In genomic region chr11:24132853-24133252, GRCm38 (mm10) we compare ENCODE assay signal across 24 mouse cellular contexts. TPM values are rescaled to one million over a fixed set of nuclear protein-coding genes. Genes with fewer than 3 reads are reported as not detected.
"Had no signal": no experiment of that assay in that cellular context is flagged by ENCODE, and none has a peak within 500 bp of the region (broad histone marks: within the 10 kb centered on the region; RNA-seq: fewer than 3 reads in every experiment).

No protein-coding gene starts in this region.

- H3K9me3 ChIP-seq: midbrain, embryonic 10.5 days; midbrain, embryonic 12.5 days; neural tube, embryonic 13.5 days; neural tube, embryonic 15.5 days had no signal

- H3K36me3 ChIP-seq: midbrain, embryonic 10.5 days; neural tube, embryonic 15.5 days had no signal

- ATAC-seq: midbrain, embryonic 16.5 days had no signal

- H3K9ac ChIP-seq: lung, embryonic 14.5 days; midbrain, embryonic 12.5 days; neural tube, embryonic 13.5 days; neural tube, embryonic 15.5 days had no signal

- H3K4me2 ChIP-seq: lung, embryonic 14.5 days; midbrain, embryonic 12.5 days; neural tube, embryonic 13.5 days; neural tube, embryonic 15.5 days had no signal

- H3K27ac ChIP-seq: midbrain, embryonic 10.5 days; midbrain, embryonic 12.5 days; neural tube, embryonic 13.5 days; neural tube, embryonic 15.5 days had no signal

- DNase-seq: lung, adult 18-20 months; lung, embryonic 14.5 days; lung, postnatal 10 days; lung, postnatal 4 days; midbrain, embryonic 14.5 days; right cerebral cortex, adult 18-20 months; right cerebral cortex, postnatal 25 days; right cerebral cortex, postnatal 4 days; spleen, adult 18-20 months; thymus, adult 18-20 months; thymus, postnatal 14 days; thymus, postnatal 36 days had no signal

- H3K4me3 ChIP-seq: midbrain, embryonic 10.5 days; midbrain, embryonic 12.5 days; myocyte; neural tube, embryonic 13.5 days; neural tube, embryonic 15.5 days had no signal

- H3K27me3 ChIP-seq: midbrain, embryonic 12.5 days; neural tube, embryonic 13.5 days; neural tube, embryonic 15.5 days had no signal

RNA-seq across cellular contexts. Expression of gene Bcl11a, which starts 55.0 kb away (rescaled TPM):
- polyA plus RNA-seq: myocyte had no signal

RNA-seq across cellular contexts. Expression of gene A830031A19Rik, which starts 58.0 kb away (rescaled TPM):
- polyA plus RNA-seq: lung, embryonic 14.5 days; lung, embryonic 16.5 days; midbrain, embryonic 10.5 days; midbrain, embryonic 12.5 days; midbrain, embryonic 14.5 days; midbrain, embryonic 16.5 days; myocyte; neural tube, embryonic 11.5 days; neural tube, embryonic 13.5 days; neural tube, embryonic 15.5 days; small intestine, adult 2 months; stomach, embryonic 14.5 days; stomach, embryonic 16.5 days; thymus, postnatal 0 days had no signal
